Mouse (Mus musculus): ENCODE measurements around the gene Cdk5r2. TPM values are rescaled to one million over a fixed set of nuclear protein-coding genes. Genes with fewer than 3 reads are reported as not detected.

The Cdk5r2 gene
- total and polyA plus RNA-seq, 2 experiments = not detected

GRCm38 (mm10) chr1:74855651-74856438, 1.1 kb downstream of the Cdk5r2 start:
- no peak for DNase-seq (ENCODE audit: extremely low read depth, low read depth, low spot score)
- no peak overlapping the region for H3K27ac ChIP-seq (replicated peaks; ENCODE audit: insufficient read depth, low read depth, low read length)
- no peaks in the 10 kb centered on the region for H3K79me2 ChIP-seq (ENCODE audit: control insufficient read depth, insufficient read depth, low read length)
- no peaks in the 10 kb centered on the region; the same call in 1 of the 2 replicates for H3K4me1 ChIP-seq (ENCODE audit: control insufficient read depth, insufficient read depth, low read length)
- no peak overlapping the region for H3K4me3 ChIP-seq (ENCODE audit: insufficient read depth, low read depth, low read length)
- no peaks in the 10 kb centered on the region for H3K36me3 ChIP-seq (ENCODE audit: control insufficient read depth, insufficient read depth, low read length)
- no peak overlapping the region for H3K9ac ChIP-seq (ENCODE audit: low read depth, low read length)
- 4% methylated on average over 73 of the region's 74 CpGs for WGBS
- TF ChIP-seq CTCF (IDR thresholded peaks at IDR 0.05; ENCODE audit: low read depth, low read length) (no peak), POLR2A (IDR thresholded peaks at IDR 0.05; ENCODE audit: extremely low read depth, insufficient read depth, low read length) (no peak)
- H3K27me3 ChIP-seq (ENCODE audit: control insufficient read depth, insufficient read depth, low read length) = peaks cover 33% of the 10 kb centered on the region

DNA sequence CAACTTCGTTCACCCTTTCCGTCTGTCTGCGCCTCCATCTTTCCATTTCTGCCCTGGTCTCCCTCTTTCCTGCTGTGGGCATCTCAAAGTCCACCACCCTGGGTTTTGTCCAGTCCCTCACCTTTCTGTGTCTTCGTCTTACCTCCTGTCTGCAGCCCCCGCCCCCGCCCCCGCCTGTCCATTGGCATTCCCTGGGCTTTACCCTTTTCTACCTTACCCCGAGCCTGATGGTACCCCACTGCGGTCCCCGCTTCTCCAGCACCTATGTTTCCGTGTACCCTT, 1.6 kb downstream of the Cdk5r2 start:
- Histone ChIP-seq H3K27ac (replicated peaks; ENCODE audit: insufficient read depth, low read depth, low read length) (no peak overlapping the region), H3K36me3 (ENCODE audit: control insufficient read depth, insufficient read depth, low read length) (no peaks in the 10 kb centered on the region), H3K4me3 (ENCODE audit: insufficient read depth, low read depth, low read length) (no peak overlapping the region), H3K4me1 (ENCODE audit: control insufficient read depth, insufficient read depth, low read length) (no peaks in the 10 kb centered on the region; the same call in 1 of the 2 replicates), H3K27me3 (ENCODE audit: control insufficient read depth, insufficient read depth, low read length) (peaks cover 33% of the 10 kb centered on the region), H3K9ac (ENCODE audit: low read depth, low read length) (no peak overlapping the region), H3K79me2 (ENCODE audit: control insufficient read depth, insufficient read depth, low read length) (no peaks in the 10 kb centered on the region)
- no peak for TF ChIP-seq POLR2A (IDR thresholded peaks at IDR 0.05; ENCODE audit: extremely low read depth, insufficient read depth, low read length)
- no peak for TF ChIP-seq CTCF (IDR thresholded peaks at IDR 0.05; ENCODE audit: low read depth, low read length)
- WGBS = 10% methylated on average over 11 of the region's 11 CpGs
- DNase-seq (ENCODE audit: extremely low read depth, low read depth, low spot score) = no peak

- H3K27me3 ChIP-seq (ENCODE audit: control insufficient read depth, insufficient read depth, low read length) = peaks cover 33% of the 10 kb centered on the region
- no peak overlapping the region for H3K27ac ChIP-seq (replicated peaks; ENCODE audit: insufficient read depth, low read depth, low read length)
- no peaks in the 10 kb centered on the region for H3K36me3 ChIP-seq (ENCODE audit: control insufficient read depth, insufficient read depth, low read length)
- 5% methylated on average over 7 of the region's 7 CpGs for whole genome bisulfite sequencing
- H3K79me2 ChIP-seq (ENCODE audit: control insufficient read depth, insufficient read depth, low read length) = no peaks in the 10 kb centered on the region
- no peak overlapping the region for H3K9ac ChIP-seq (ENCODE audit: low read depth, low read length)
- TF ChIP-seq POLR2A (IDR thresholded peaks at IDR 0.05; ENCODE audit: extremely low read depth, insufficient read depth, low read length) = no peak
- TF ChIP-seq CTCF (IDR thresholded peaks at IDR 0.05; ENCODE audit: low read depth, low read length) = no peak
- no peak overlapping the region for H3K4me3 ChIP-seq (ENCODE audit: insufficient read depth, low read depth, low read length)
- no peak for DNase-seq (ENCODE audit: extremely low read depth, low read depth, low spot score)
- H3K4me1 ChIP-seq (ENCODE audit: control insufficient read depth, insufficient read depth, low read length) = no peaks in the 10 kb centered on the region; the same call in 1 of the 2 replicates
Observed at GRCm38 (mm10) chr1:74856791-74857190, 2.1 kb downstream of the Cdk5r2 start.

DNA sequence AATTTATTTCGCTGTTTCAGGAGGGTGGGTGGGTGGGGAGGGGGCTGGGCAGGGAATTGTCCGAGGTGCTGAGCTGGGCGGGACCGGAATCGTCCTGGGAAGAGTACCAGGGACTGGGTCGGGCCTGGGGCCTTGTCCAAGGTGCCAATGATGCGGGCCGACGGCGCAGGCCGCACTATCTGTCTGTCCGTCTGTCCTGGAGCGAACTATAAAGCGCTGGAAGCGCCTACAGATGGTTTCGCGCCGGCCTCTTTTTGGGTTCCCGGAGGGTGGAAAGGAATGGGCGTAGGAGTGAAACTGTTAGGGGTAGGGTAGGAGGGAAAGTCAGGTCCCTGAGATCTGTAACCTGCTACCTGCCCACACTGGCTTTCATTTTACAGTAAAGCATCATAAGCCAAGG, 2.5 kb downstream of the Cdk5r2 start:
- Histone ChIP-seq H3K4me1 (ENCODE audit: control insufficient read depth, insufficient read depth, low read length) (no peaks in the 10 kb centered on the region; the same call in 1 of the 2 replicates), H3K27ac (replicated peaks; ENCODE audit: insufficient read depth, low read depth, low read length) (no peak overlapping the region), H3K27me3 (ENCODE audit: control insufficient read depth, insufficient read depth, low read length) (peaks cover 33% of the 10 kb centered on the region), H3K36me3 (ENCODE audit: control insufficient read depth, insufficient read depth, low read length) (no peaks in the 10 kb centered on the region), H3K79me2 (ENCODE audit: control insufficient read depth, insufficient read depth, low read length) (no peaks in the 10 kb centered on the region), H3K9ac (ENCODE audit: low read depth, low read length) (no peak overlapping the region), H3K4me3 (ENCODE audit: insufficient read depth, low read depth, low read length) (no peak overlapping the region)
- TF ChIP-seq CTCF (IDR thresholded peaks at IDR 0.05; ENCODE audit: low read depth, low read length) (no peak), POLR2A (IDR thresholded peaks at IDR 0.05; ENCODE audit: extremely low read depth, insufficient read depth, low read length) (no peak)
- no peak for DNase-seq (ENCODE audit: extremely low read depth, low read depth, low spot score)
- 9% methylated on average over 20 of the region's 20 CpGs for WGBS

- WGBS = 8% methylated on average over 4 of the region's 4 CpGs
- Histone ChIP-seq H3K9ac (ENCODE audit: low read depth, low read length) (no peak overlapping the region), H3K79me2 (ENCODE audit: control insufficient read depth, insufficient read depth, low read length) (no peaks in the 10 kb centered on the region), H3K4me3 (ENCODE audit: insufficient read depth, low read depth, low read length) (no peak overlapping the region), H3K36me3 (ENCODE audit: control insufficient read depth, insufficient read depth, low read length) (no peaks in the 10 kb centered on the region), H3K4me1 (ENCODE audit: control insufficient read depth, insufficient read depth, low read length) (no peaks in the 10 kb centered on the region; the same call in 1 of the 2 replicates), H3K27ac (replicated peaks; ENCODE audit: insufficient read depth, low read depth, low read length) (no peak overlapping the region), H3K27me3 (ENCODE audit: control insufficient read depth, insufficient read depth, low read length) (peaks cover 33% of the 10 kb centered on the region)
- no peak for TF ChIP-seq POLR2A (IDR thresholded peaks at IDR 0.05; ENCODE audit: extremely low read depth, insufficient read depth, low read length)
- TF ChIP-seq CTCF (IDR thresholded peaks at IDR 0.05; ENCODE audit: low read depth, low read length) = no peak
- DNase-seq (ENCODE audit: extremely low read depth, low read depth, low spot score) = no peak
Observed at GRCm38 (mm10) chr1:74857677-74858076, 2.9 kb downstream of the Cdk5r2 start.

GRCm38 (mm10) chr1:74858171-74858719, 3.5 kb downstream of the Cdk5r2 start:
- Histone ChIP-seq H3K36me3 (ENCODE audit: control insufficient read depth, insufficient read depth, low read length) (no peaks in the 10 kb centered on the region), H3K27me3 (ENCODE audit: control insufficient read depth, insufficient read depth, low read length) (peaks cover 33% of the 10 kb centered on the region), H3K4me1 (ENCODE audit: control insufficient read depth, insufficient read depth, low read length) (no peaks in the 10 kb centered on the region; the same call in 1 of the 2 replicates), H3K79me2 (ENCODE audit: control insufficient read depth, insufficient read depth, low read length) (no peaks in the 10 kb centered on the region), H3K4me3 (ENCODE audit: insufficient read depth, low read depth, low read length) (no peak overlapping the region), H3K9ac (ENCODE audit: low read depth, low read length) (no peak overlapping the region), H3K27ac (replicated peaks; ENCODE audit: insufficient read depth, low read depth, low read length) (no peak overlapping the region)
- WGBS = 1% methylated on average over 29 of the region's 29 CpGs
- DNase-seq (ENCODE audit: extremely low read depth, low read depth, low spot score) = no peak
- TF ChIP-seq CTCF (IDR thresholded peaks at IDR 0.05; ENCODE audit: low read depth, low read length) = no peak
- no peak for TF ChIP-seq POLR2A (IDR thresholded peaks at IDR 0.05; ENCODE audit: extremely low read depth, insufficient read depth, low read length)
